Mouse (Mus musculus) heart, embryonic 11.5 days (tissue): ENCODE measurements around the gene Ccser1. TPM values are rescaled to one million over a fixed set of nuclear protein-coding genes. Genes with fewer than 3 reads are reported as not detected.

Experiments
- ATAC-seq: fragments of 200-750 bp; cut with Nextera tagmentation; replicated peaks from 2 replicates; pipeline ENCODE4 v1.8.0; 2017; ENCODE audit warnings: moderate library complexity; ENCODE audit not compliant: insufficient number of reproducible peaks, low FRiP score, low TSS enrichment
- H3K27ac ChIP-seq: fragments of 300-500 bp; sonication (generic); 2 replicates; pipeline ENCODE4 v1.5.1; 2014; ENCODE audit warnings: mild to moderate bottlenecking, low read depth, low read length
- H3K27me3 ChIP-seq: fragments of 300-500 bp; sonication (generic); 2 replicates; pipeline ENCODE4 v1.6.1; 2014; ENCODE audit warnings: mild to moderate bottlenecking, low read length, mixed read lengths; ENCODE audit not compliant: control insufficient read depth, insufficient read depth
- H3K36me3 ChIP-seq: fragments of 300-500 bp; sonication (generic); 2 replicates; pipeline ENCODE4 v1.6.1; 2014; ENCODE audit warnings: mild to moderate bottlenecking, low read length, moderate library complexity, mixed read lengths; ENCODE audit not compliant: control insufficient read depth, insufficient read depth
- H3K4me1 ChIP-seq: fragments of 300-500 bp; sonication (generic); 2 replicates; pipeline ENCODE4 v1.6.1; 2014; ENCODE audit warnings: low read length; ENCODE audit not compliant: control insufficient read depth, insufficient read depth
- H3K4me2 ChIP-seq: fragments of 300-500 bp; sonication (generic); 2 replicates; pipeline ENCODE4 v1.6.1; 2014; ENCODE audit warnings: mild to moderate bottlenecking, moderate library complexity
- H3K4me3 ChIP-seq: fragments of 300-500 bp; sonication (generic); 2 replicates; pipeline ENCODE4 v1.5.1; 2014; ENCODE audit warnings: low read depth, low read length
- H3K9ac ChIP-seq: fragments of 300-500 bp; sonication (generic); 2 replicates; pipeline ENCODE4 v1.6.1; 2014; ENCODE audit warnings: mild to moderate bottlenecking, low read depth, low read length, moderate library complexity
- H3K9me3 ChIP-seq: fragments of 300-500 bp; sonication (generic); replicated peaks from 2 replicates; pipeline ENCODE4 v1.6.1; 2016; ENCODE audit warnings: low read length; ENCODE audit not compliant: control insufficient read depth
- WGBS: fragments of 180-500 bp; shearing (Covaris S2); extraction: QIAGEN DNeasy Blood & Tissue Kit; methylation state at CpG from one replicate; pipeline ENCODE4 v1.1.7; 2014; ENCODE audit not compliant: insufficient replicate concordance; 5-methylcytosine and 5-hydroxymethylcytosine counted together
- polyA plus RNA-seq: library from polyadenylated mRNA; unstranded; fragments of >200 nt; fragmentation: Nextera tagmentation; extraction: Ambion mirVana; gene quantifications from 2 replicates; pipeline ENCODE4 v1.2.1, GENCODE M21; 2014

Gene Ccser1
- polyA plus RNA-seq, 1 experiment from 2014 or later = 1.6 TPM

DNA sequence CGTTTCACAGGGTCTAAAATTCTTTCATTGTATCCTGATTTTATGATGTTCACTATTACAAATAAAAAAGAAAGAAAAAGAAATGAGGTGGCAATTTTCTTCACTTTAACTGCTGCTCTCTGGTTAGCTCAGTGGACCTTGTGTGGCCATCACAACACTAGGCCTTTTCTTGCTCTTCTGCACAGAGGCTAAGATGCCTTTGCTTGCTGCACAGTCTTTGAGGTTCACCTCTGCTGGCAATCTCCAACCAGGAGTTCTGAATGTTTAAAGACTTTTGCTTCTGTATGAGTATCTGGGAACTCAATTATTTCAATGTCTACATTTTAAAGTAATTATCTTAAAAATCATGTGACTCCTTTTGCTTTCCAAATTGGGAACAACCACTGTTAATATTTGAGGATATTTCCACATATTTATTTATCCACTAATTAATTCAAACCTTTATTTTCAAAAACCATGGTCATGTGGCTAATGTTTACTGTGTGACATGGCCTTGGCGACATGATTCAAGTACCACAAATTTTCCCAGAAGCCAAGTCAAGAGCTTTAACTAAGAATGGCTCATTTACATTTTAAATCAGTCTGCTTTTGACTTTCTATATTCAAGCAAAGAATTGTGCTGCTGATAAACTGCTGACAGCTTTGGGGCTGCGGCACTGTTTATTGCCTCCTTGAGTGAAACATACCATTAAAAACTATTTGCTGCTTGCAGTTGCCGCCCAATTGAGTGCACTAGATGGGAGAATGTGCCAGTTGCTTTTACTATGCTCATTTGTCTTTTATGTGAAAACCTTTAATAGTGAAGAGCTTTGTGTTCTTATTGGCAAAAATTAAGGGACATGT, 312.1 kb downstream of the Ccser1 start:
- Histone ChIP-seq H3K27me3 (no peaks in the 10 kb centered on the region), H3K27ac (no peak overlapping the region), H3K9me3 (no peaks in the 10 kb centered on the region), H3K9ac (no peak overlapping the region), H3K4me3 (no peak overlapping the region), H3K4me1 (no peaks in the 10 kb centered on the region), H3K4me2 (no peak overlapping the region), H3K36me3 (no peaks in the 10 kb centered on the region)
- WGBS = 81% methylated on average over 4 of the region's 4 CpGs
- no peak for ATAC-seq

DNA sequence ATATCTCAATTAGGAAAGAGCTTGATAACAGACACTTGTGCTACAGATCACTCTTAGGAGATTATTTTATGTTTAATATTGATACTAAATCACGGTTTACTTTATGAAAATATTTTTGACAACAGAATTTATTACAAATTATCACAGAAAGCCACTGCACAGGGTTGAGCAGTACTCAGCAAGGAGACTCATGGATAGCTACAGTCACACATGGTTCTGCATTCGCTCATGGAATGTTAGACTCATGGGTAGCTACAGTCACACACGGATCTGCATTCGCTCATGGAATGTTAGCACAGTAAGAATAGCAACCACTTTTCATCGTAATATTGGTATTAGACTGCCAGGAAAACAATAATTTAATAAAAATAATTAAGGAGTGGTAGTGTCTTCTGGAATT, 313.3 kb downstream of the Ccser1 start:
- no peak overlapping the region for H3K9ac ChIP-seq
- no peaks in the 10 kb centered on the region for H3K4me1 ChIP-seq
- no peak overlapping the region for H3K27ac ChIP-seq
- H3K4me3 ChIP-seq = no peak overlapping the region
- no peak overlapping the region for H3K4me2 ChIP-seq
- H3K36me3 ChIP-seq = no peaks in the 10 kb centered on the region
- WGBS = 82% methylated on average over 5 of the region's 5 CpGs
- H3K9me3 ChIP-seq = no peaks in the 10 kb centered on the region
- H3K27me3 ChIP-seq = no peaks in the 10 kb centered on the region
- no peak for ATAC-seq

DNA sequence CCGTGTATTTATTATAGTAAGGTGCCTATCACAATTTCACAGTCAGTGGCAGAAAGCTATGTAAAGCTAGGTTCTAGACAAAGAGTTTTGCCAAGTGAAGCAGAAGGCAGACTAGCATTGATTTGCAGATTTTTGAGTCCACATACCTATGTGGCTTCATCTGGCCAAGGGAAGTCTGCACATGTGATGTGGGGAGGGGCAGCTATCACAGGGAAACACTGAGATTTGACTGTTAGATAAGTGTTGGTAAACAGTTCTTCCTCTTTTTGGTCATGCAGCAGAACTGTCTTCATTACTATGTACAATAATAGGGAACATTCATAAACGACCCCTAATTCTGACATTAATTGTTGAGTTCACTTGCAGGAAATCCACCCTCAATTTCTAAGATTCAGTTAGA, 335.2 kb downstream of the Ccser1 start:
- WGBS = 62% methylated on average over 2 of the region's 2 CpGs
- no peaks in the 10 kb centered on the region for H3K9me3 ChIP-seq
- no peak overlapping the region for H3K9ac ChIP-seq
- no peaks in the 10 kb centered on the region for H3K27me3 ChIP-seq
- no peak overlapping the region for H3K4me3 ChIP-seq
- no peaks in the 10 kb centered on the region for H3K36me3 ChIP-seq
- no peak overlapping the region for H3K4me2 ChIP-seq
- ATAC-seq = no peak
- no peaks in the 10 kb centered on the region for H3K4me1 ChIP-seq
- no peak overlapping the region for H3K27ac ChIP-seq

DNA sequence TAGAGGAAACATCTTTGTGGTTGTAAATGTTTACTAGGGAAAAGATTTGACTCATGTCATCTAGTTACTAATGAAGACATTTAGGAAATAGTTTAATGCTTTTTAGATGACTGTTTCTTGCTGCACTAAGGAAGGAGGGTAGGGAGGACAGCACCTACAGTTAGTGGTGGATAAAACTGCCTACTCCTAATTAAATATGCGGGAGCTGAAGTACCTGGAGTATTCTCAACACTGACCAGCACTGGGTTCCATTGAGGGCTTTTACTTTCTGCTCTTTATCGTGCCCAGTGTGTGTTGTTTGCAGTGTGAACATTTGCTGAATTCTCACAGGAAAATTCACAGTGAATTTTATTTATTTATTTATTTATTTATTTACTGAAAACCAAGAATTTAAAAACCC, 341.5 kb downstream of the Ccser1 start:
- Histone ChIP-seq H3K27ac (no peak overlapping the region), H3K4me1 (no peaks in the 10 kb centered on the region), H3K27me3 (no peaks in the 10 kb centered on the region), H3K9ac (no peak overlapping the region), H3K4me3 (no peak overlapping the region), H3K4me2 (no peak overlapping the region), H3K9me3 (no peaks in the 10 kb centered on the region), H3K36me3 (no peaks in the 10 kb centered on the region)
- ATAC-seq = no peak
- WGBS = 76% methylated on average over 2 of the region's 2 CpGs

DNA sequence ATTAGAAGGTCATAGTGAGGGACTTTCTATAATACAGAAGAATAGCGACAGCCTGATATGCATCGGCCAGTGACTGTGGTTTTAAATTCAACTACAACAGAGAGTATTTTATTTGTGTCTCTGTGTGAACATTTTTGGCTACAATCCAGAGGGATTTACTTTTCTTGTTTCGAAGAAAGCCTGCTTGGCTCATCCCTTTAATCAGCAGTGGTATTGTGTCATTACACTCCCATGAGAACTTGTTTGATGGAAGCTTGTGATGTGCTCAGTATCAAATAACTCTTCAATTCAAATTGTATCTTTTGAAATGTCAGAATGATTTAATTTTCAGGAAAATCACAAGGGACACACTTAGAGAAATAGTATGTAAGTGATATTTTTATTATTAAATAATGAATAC, 342.0 kb downstream of the Ccser1 start:
- Histone ChIP-seq H3K9ac (no peak overlapping the region), H3K4me1 (no peaks in the 10 kb centered on the region), H3K4me2 (no peak overlapping the region), H3K9me3 (no peaks in the 10 kb centered on the region), H3K4me3 (no peak overlapping the region), H3K27me3 (no peaks in the 10 kb centered on the region), H3K27ac (no peak overlapping the region), H3K36me3 (no peaks in the 10 kb centered on the region)
- 82% methylated on average over 3 of the region's 3 CpGs for WGBS
- ATAC-seq = no peak

DNA sequence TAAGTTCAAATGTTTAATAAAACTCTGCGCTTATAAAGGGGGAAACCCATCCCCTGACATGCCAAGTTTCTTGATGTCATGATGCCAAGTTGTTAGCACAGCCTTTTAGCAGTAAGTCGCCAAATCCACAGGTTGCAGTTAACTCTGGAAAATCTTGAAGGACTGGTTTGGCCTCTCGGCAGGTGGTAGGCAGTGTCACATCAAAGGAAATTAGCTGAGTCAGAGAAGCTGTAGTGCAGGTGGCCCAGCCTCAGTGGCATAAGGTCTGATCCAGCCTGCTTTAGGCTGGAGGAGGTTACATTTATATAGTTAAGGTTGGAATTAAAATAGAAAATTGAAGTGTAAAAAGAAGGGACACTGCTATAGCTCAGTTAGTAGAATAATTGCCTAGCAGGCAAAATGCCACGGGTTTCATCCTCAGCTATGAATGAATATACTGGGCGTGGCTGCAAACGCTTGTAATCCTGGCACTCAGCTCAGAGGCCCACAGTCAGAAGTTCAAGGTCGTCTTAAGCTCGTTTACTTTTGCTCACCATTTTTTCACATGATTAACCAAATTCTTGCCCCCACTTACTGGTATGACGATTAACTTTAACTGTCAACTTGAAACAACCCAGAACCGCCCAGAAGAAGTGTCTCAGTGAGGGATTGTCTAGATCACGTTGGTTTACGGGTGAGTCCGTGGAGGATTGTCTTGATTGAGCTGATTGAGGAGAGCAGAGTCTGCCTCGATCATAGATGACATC, 343.8 kb downstream of the Ccser1 start:
- no peak overlapping the region for H3K4me3 ChIP-seq
- ATAC-seq = no peak
- WGBS = 30% methylated on average over 14 of the region's 14 CpGs

DNA sequence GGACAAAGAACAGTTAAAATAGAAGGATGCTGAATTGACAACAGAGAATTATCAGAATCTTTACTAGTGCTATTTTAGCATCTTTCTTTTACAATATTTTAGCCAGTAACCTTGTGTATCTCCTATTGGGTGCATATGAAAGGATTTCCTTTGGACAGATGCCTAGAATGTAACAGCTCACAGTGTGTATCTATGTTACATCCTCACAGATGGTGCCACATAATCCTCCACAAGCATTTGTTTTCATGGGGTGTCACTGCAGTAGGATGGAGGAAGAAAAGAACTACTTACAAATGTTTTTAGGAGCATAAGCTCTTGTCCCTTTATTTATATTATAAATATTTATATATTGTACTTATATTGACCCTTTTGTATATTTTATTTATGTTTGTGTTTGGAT, 360.6 kb downstream of the Ccser1 start:
- Histone ChIP-seq H3K4me3 (no peak overlapping the region), H3K9ac (no peak overlapping the region), H3K9me3 (no peaks in the 10 kb centered on the region), H3K4me2 (no peak overlapping the region), H3K36me3 (no peaks in the 10 kb centered on the region), H3K27ac (no peak overlapping the region), H3K4me1 (no peaks in the 10 kb centered on the region), H3K27me3 (no peaks in the 10 kb centered on the region)
- ATAC-seq = no peak

More for the DNA sequence above, 343.8 kb downstream of the Ccser1 start:
- Histone ChIP-seq H3K4me2 (no peak overlapping the region), H3K27me3 (no peaks in the 10 kb centered on the region), H3K9ac (no peak overlapping the region), H3K36me3 (no peaks in the 10 kb centered on the region), H3K4me1 (no peaks in the 10 kb centered on the region), H3K9me3 (no peaks in the 10 kb centered on the region), H3K27ac (no peak overlapping the region)

DNA sequence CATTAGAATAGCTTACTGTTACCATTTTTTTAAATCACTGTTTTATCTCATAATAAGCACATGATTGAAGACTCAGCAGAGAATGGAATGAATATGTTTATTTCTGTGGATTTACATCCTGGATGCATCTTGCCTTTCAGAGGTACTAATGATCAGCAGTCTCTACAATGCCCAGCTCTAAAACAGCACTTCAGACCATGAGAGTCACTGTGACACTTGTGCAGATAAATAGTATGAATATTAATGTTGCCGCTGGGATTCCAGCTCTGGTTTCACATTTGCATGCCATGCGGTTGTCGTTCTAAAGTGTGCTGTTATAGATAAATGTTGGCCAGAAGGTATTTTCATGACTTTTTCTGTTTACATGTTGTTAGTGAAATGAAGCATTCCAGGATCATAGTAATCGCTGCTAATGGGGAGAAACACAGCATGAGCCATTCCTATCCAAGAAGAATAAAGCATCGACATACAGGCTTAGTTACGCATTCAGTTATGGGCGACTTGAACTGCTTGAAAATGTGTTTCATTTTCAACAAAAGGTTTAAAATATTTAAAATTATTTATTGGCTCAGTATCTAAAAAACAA, 363.4 kb downstream of the Ccser1 start:
- WGBS = 87% methylated on average over 7 of the region's 7 CpGs
- ATAC-seq = no peak
- Histone ChIP-seq H3K27ac (no peak overlapping the region), H3K9ac (no peak overlapping the region), H3K4me2 (no peak overlapping the region), H3K27me3 (no peaks in the 10 kb centered on the region), H3K4me1 (no peaks in the 10 kb centered on the region), H3K36me3 (no peaks in the 10 kb centered on the region), H3K4me3 (no peak overlapping the region), H3K9me3 (no peaks in the 10 kb centered on the region)
